Mouse (Mus musculus) Patski (cell line): Measurements from ENCODE around the gene Dpf2. TPM values are rescaled to one million over a fixed set of nuclear protein-coding genes. Genes with fewer than 3 reads are reported as not detected.
A peak's percentile ranks its signal among the peaks of the same experiment; 100 is the strongest.

Source experiments
- ATAC-seq: fragments of 100-300 bp; one replicate; pipeline ENCODE4 v1.8.0; 2021
- CTCF ChIA-PET: fragments of 350-600 bp; sonication (Branson Sonifier 250); formaldehyde crosslinking; loops from one replicate; lab custom pipeline; 2022; ENCODE audit warnings: inconsistent platforms; lab: Charles Lee
- POLR2A ChIA-PET: fragments of 350-600 bp; sonication (Branson Sonifier 250); formaldehyde crosslinking; loops from one replicate; lab custom pipeline; 2022; ENCODE audit warnings: antibody characterized with exemption, inconsistent platforms; lab: Charles Lee
- DNase-seq: peaks from one replicate; pipeline ENCODE4 v3.0.0-alpha.2; 2011; ENCODE audit warnings: low read depth, low spot score
- H3K27me3 ChIP-seq: fragments of 371-371 bp; one replicate; pipeline ENCODE4 v1.5.1; 2021
- CTCF ChIP-seq: fragments of 100-300 bp; IDR thresholded peaks from one replicate; pipeline ENCODE4 v1.5.1; 2021
- in situ Hi-C: fragments of 300-500 bp; cut with MboI; formaldehyde crosslinking; loops from 3 replicates; pipeline ENCODE4 v1.11.1; 2018; ENCODE audit warnings: low pct_unique_long_range_greater_than_20kb, mixed read lengths
- polyA plus RNA-seq: library from polyadenylated mRNA; unstranded; gene quantifications from one replicate; pipeline ENCODE4 v1.2.3, GENCODE M21; 2021

Dpf2 gene
- polyA plus RNA-seq, 1 experiment from 2014 or later, result 94.5 TPM

GRCm38 (mm10) chr19:5925311-5925855, 12.6 kb upstream of the Dpf2 start:
- DNase-seq, result no peak
- no peak for ATAC-seq
- H3K27me3 ChIP-seq, result no peaks in the 10 kb centered on the region
- ChIA-PET CTCF (interaction anchor here (1.0 to 5.9 kb wide), 9 partner anchors 11 to 138 kb away, joined by 3 to 100 read pairs (median 7); partner anchors contain the start of genes Capn1, Dpf2 and Pola2), POLR2A (interaction anchor here (0.8 to 2.8 kb wide), 5 partner anchors 16 to 80 kb away, joined by 3 to 25 read pairs (median 3); no protein-coding TSS in a partner anchor)
- in situ Hi-C loops, result no loop called here
- no peak for TF ChIP-seq CTCF

GRCm38 (mm10) chr19:5924713-5925093, 11.9 kb upstream of the Dpf2 start, which contains the start of gene Cdc42ep2:
Gene Cdc42ep2, minus strand, starts transcription at chr19:5924816.
- no peak for DNase-seq
- in situ Hi-C loops, result loop anchor here (5.0 kb wide), 2 partner anchors 38 to 93 kb away; partner anchors contain the start of genes Capn1 and Pola2
- no peaks in the 10 kb centered on the region for H3K27me3 ChIP-seq
- ChIA-PET CTCF (interaction anchor here (0.8 to 5.9 kb wide), 16 partner anchors 10 to 138 kb away, joined by 3 to 100 read pairs (median 5); partner anchors contain the start of genes Capn1, Dpf2 and Pola2), POLR2A (interaction anchor here (2.8 kb wide), 1 partner anchor 31 kb away, joined by 25 read pairs; no protein-coding TSS in a partner anchor)
- ATAC-seq, result peak; percentile 87
- no peak for TF ChIP-seq CTCF

- CTCF ChIA-PET, result interaction anchor here (0.8 to 5.9 kb wide), 18 partner anchors 9 to 137 kb away, joined by 3 to 100 read pairs (median 5); partner anchors contain the start of genes Capn1, Dpf2 and Pola2
Observed at GRCm38 (mm10) chr19:5923990-5924712, 11.3 kb upstream of the Dpf2 start.

GRCm38 (mm10) chr19:5922963-5923362, 10.2 kb upstream of the Dpf2 start:
- DNase-seq, result no peak
- CTCF ChIA-PET, result interaction anchor here (0.7 to 5.9 kb wide), 7 partner anchors 8 to 95 kb away, joined by 3 to 100 read pairs (median 3); partner anchors contain the start of gene Capn1
- TF ChIP-seq CTCF, result no peak
- POLR2A ChIA-PET, result interaction anchor here (0.6 to 2.8 kb wide), 5 partner anchors 11 to 169 kb away, joined by 3 to 25 read pairs (median 4); no protein-coding TSS in a partner anchor
- in situ Hi-C loops, result loop anchor here (5.0 kb wide), 2 partner anchors 39 to 94 kb away; partner anchors contain the start of genes Capn1 and Pola2
- no peaks in the 10 kb centered on the region for H3K27me3 ChIP-seq
- ATAC-seq, result no peak

More at GRCm38 (mm10) chr19:5923990-5924712, 11.3 kb upstream of the Dpf2 start:
- in situ Hi-C loops, result loop anchor here (5.0 kb wide), 2 partner anchors 38 to 93 kb away; partner anchors contain the start of genes Capn1 and Pola2
- peak; percentile 98 for TF ChIP-seq CTCF
- DNase-seq (no peak), ATAC-seq (peak; percentile 36)
- H3K27me3 ChIP-seq, result no peaks in the 10 kb centered on the region
- POLR2A ChIA-PET, result interaction anchor here (0.7 to 2.8 kb wide), 4 partner anchors 13 to 92 kb away, joined by 3 to 25 read pairs (median 4); partner anchors contain the start of gene Capn1

GRCm38 (mm10) chr19:5922119-5922942, 9.5 kb upstream of the Dpf2 start:
- H3K27me3 ChIP-seq, result no peaks in the 10 kb centered on the region
- no peak for DNase-seq
- no peak for ATAC-seq
- ChIA-PET POLR2A (interaction anchor here (0.6 to 1.1 kb wide), 4 partner anchors 11 to 169 kb away, joined by 3 to 5 read pairs (median 4); no protein-coding TSS in a partner anchor), CTCF (interaction anchor here (1.3 to 5.9 kb wide), 4 partner anchors 22 to 96 kb away, joined by 3 to 100 read pairs (median 8); no protein-coding TSS in a partner anchor)
- TF ChIP-seq CTCF, result no peak
- in situ Hi-C loops, result loop anchor here (5.0 kb wide), 2 partner anchors 40 to 95 kb away; partner anchors contain the start of genes Capn1 and Pola2

- in situ Hi-C loops, result loop anchor here (5.0 kb wide), 2 partner anchors 41 to 96 kb away; partner anchors contain the start of genes Capn1 and Pola2
- no peaks in the 10 kb centered on the region for H3K27me3 ChIP-seq
- ChIA-PET POLR2A (interaction anchor here (1.0 to 1.1 kb wide), 2 partner anchors 10 to 95 kb away, joined by 3 to 5 read pairs; no protein-coding TSS in a partner anchor), CTCF (interaction anchor here (1.5 to 5.9 kb wide), 2 partner anchors 35 to 36 kb away, joined by 4 to 100 read pairs; no protein-coding TSS in a partner anchor)
- DNase-seq (no peak), ATAC-seq (no peak)
- no peak for TF ChIP-seq CTCF
Observed at GRCm38 (mm10) chr19:5921715-5922114, 8.9 kb upstream of the Dpf2 start.

- no peak for TF ChIP-seq CTCF
- ATAC-seq (peak; percentile 75), DNase-seq (peak; percentile 96)
- in situ Hi-C loops, result no loop called here
- no peaks in the 10 kb centered on the region for H3K27me3 ChIP-seq
- ChIA-PET POLR2A (interaction anchor here (0.6 to 1.6 kb wide), 8 partner anchors 10 to 123 kb away, joined by 3 to 8 read pairs (median 4); partner anchors contain the start of gene Tigd3), CTCF (interaction anchor here (0.9 to 2.8 kb wide), 5 partner anchors 12 to 125 kb away, joined by 4 to 10 read pairs (median 6); partner anchors contain the start of gene Cdc42ep2)
Observed at GRCm38 (mm10) chr19:5912103-5913006, 455 bp downstream of the Dpf2 start.
